Mouse (Mus musculus) myocyte (in vitro differentiated cells): ENCODE data around the gene Mettl7b.

Experiments
- MAX ChIP-seq: IDR thresholded peaks from one replicate; pipeline ENCODE4 v1.6.1; 2011; ENCODE audit warnings: low read depth, mild to moderate bottlenecking, control low read depth
- MYOD1 ChIP-seq, 3 experiments: IDR thresholded peaks; one replicate each; pipeline ENCODE4 v1.6.1; 2011; ENCODE audit warnings: control low read depth in 2 of 3, low read depth in 2 of 3, mild to moderate bottlenecking in 2 of 3, moderate library complexity in 1 of 3; ENCODE audit not compliant: insufficient read length in 2 of 3, control insufficient read depth in 1 of 3
- USF1 ChIP-seq: IDR thresholded peaks from one replicate; pipeline ENCODE4 v1.6.1; 2011; ENCODE audit warnings: low read depth, mild to moderate bottlenecking, control low read depth, moderate library complexity

DNA sequence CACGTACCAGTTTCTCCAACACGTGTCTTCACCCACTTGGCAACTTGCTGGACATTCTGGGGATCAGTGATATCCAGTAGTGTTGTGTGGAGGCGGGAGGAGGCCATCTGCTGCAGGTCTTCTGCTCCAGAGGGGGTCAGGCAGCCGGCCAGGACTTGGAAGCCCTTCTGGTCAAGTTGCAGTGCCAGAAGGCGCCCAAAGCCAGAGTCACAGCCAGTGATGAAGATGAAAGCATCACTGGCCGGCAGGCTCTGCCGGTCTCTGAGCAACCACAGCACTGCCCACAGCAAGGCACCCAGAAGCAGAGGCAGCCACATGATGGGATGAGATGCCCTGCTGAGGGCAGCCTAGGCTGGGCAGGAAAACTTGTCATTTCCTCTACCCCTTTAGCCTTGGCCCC is 42.5 kb downstream of the Mettl7b start:
- TF ChIP-seq MAX, result no peak
- TF ChIP-seq MYOD1 (IDR thresholded peaks at IDR 0.05; ENCODE audit: control insufficient read depth in 1 of 3, insufficient read length in 2 of 3, low read depth in 2 of 3), result peak in 2 of 3 experiments; percentile 67 to 80
- TF ChIP-seq USF1, result peak; percentile 34
